Mouse (Mus musculus): ENCODE data around the gene Olfr1002.
"Not testable (repeated sequence)": the region's sequence is repeated elsewhere in the genome, so short reads cannot be mapped to it uniquely, and the experiment has no call there.

DNA sequence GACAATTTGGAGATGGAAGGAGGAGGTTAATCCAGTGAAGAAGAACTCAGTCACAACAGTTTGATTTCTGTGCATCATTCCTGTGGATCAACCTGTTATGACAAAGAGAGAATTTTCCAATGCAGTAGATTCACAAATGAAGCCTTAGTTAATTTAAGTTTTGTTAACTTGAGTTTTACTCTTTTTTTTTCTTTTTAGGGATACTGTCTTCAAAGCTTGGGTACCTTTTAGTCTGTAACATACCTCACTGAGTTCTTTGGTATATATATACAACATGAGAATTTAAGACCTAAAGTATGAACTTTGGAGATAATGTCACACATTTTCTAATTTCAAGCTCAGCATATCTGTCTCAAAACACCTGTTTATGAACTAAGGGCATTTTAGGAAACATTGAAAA, 13.9 kb upstream of the Olfr1002 start, which contains the start of gene Olfr154:
- TF ChIP-seq EP300 (optimal IDR thresholded peaks at IDR 0.05); CTCF (IDR thresholded peaks at IDR 0.05; ENCODE audit: low read depth): not testable (repeated sequence)
